Mouse (Mus musculus): Measurements from ENCODE around the gene Mxra7.

- TF ChIP-seq POLR2A (IDR thresholded peaks at IDR 0.05; ENCODE audit: borderline replicate concordance, control insufficient read depth, low read depth, low read length) = no peak
- no peak for TF ChIP-seq CTCF (IDR thresholded peaks at IDR 0.05; ENCODE audit: control insufficient read depth, insufficient read depth, low read length)
These were observed 11.8 kb upstream of the Mxra7 start for GRCm38 (mm10) chr11:116839601-116840000.

Data from bone marrow, adult 2 months (tissue).